36 mouse cellular contexts compared by ENCODE assay signal in genomic region chr7:126595890-126596289, GRCm38 (mm10). TPM values are rescaled to one million over a fixed set of nuclear protein-coding genes. Genes with fewer than 3 reads are reported as not detected.
"Had no signal": no experiment of that assay in that cellular context is flagged by ENCODE, and none has a peak within 500 bp of the region (broad histone marks: within the 10 kb centered on the region; RNA-seq: fewer than 3 reads in every experiment).

No protein-coding gene starts in this region.

- H3K27me3 ChIP-seq: embryonic facial prominence, embryonic 15.5 days; forebrain, embryonic 15.5 days had no signal

- H3K9ac ChIP-seq: embryonic facial prominence, embryonic 12.5 days; embryonic facial prominence, embryonic 13.5 days; embryonic facial prominence, embryonic 15.5 days; forebrain, embryonic 12.5 days; forebrain, embryonic 13.5 days; forebrain, embryonic 15.5 days; forebrain, postnatal 0 days had no signal

- H3K9me3 ChIP-seq: embryonic facial prominence, embryonic 10.5 days; embryonic facial prominence, embryonic 12.5 days; embryonic facial prominence, embryonic 13.5 days; embryonic facial prominence, embryonic 15.5 days; forebrain, embryonic 10.5 days; forebrain, embryonic 12.5 days; forebrain, embryonic 13.5 days; forebrain, embryonic 15.5 days had no signal

- DNase-seq: cerebellum, adult 8-10 months; cerebellum, adult 9-10 months; cerebellum, adult 9-11 months; cerebellum, postnatal 10 days; cerebellum, postnatal 14 days; cerebellum, postnatal 25 days; cerebellum, postnatal 36 days; embryo, embryonic 11 days; forebrain, postnatal 0 days; gastrocnemius, adult 2 months; gastrocnemius, postnatal 10 days; gastrocnemius, postnatal 14 days; gastrocnemius, postnatal 25 days; gastrocnemius, postnatal 36 days; heart, adult 11 months; heart, adult 18-20 months; heart, adult 2 months had no signal

- H3K4me1 ChIP-seq: embryonic facial prominence, embryonic 10.5 days; embryonic facial prominence, embryonic 12.5 days; embryonic facial prominence, embryonic 13.5 days; embryonic facial prominence, embryonic 15.5 days; forebrain, embryonic 10.5 days; forebrain, embryonic 12.5 days; forebrain, embryonic 13.5 days; forebrain, embryonic 15.5 days had no signal

- H3K27ac ChIP-seq: embryonic facial prominence, embryonic 10.5 days; embryonic facial prominence, embryonic 12.5 days; embryonic facial prominence, embryonic 13.5 days; embryonic facial prominence, embryonic 15.5 days; forebrain, embryonic 10.5 days; forebrain, embryonic 12.5 days; forebrain, embryonic 13.5 days; forebrain, embryonic 15.5 days; gastrocnemius, adult 2 months; heart, adult 2 months had no signal

- H3K36me3 ChIP-seq: embryonic facial prominence, embryonic 10.5 days; embryonic facial prominence, embryonic 12.5 days; embryonic facial prominence, embryonic 13.5 days; embryonic facial prominence, embryonic 15.5 days; forebrain, embryonic 10.5 days; forebrain, embryonic 12.5 days; forebrain, embryonic 15.5 days had no signal

- H3K4me2 ChIP-seq: embryonic facial prominence, embryonic 12.5 days; embryonic facial prominence, embryonic 13.5 days; embryonic facial prominence, embryonic 15.5 days; forebrain, embryonic 12.5 days; forebrain, embryonic 13.5 days; forebrain, embryonic 15.5 days had no signal

- ATAC-seq: forebrain, embryonic 13.5 days; forebrain, embryonic 14.5 days; forebrain, embryonic 15.5 days; forebrain, embryonic 16.5 days; forebrain, postnatal 0 days had no signal

- H3K4me3 ChIP-seq: embryonic facial prominence, embryonic 10.5 days; embryonic facial prominence, embryonic 12.5 days; embryonic facial prominence, embryonic 13.5 days; embryonic facial prominence, embryonic 15.5 days; erythroblast, embryonic 14.5 days; forebrain, embryonic 10.5 days; forebrain, embryonic 12.5 days; forebrain, embryonic 13.5 days; forebrain, embryonic 15.5 days; gastrocnemius, adult 2 months; heart, adult 2 months had no signal

RNA-seq across cellular contexts. Expression of gene Il27, which starts 1.1 kb away (rescaled TPM):
- total RNA-seq: forebrain, postnatal 0 days; gastrocnemius, adult 2 months; gastrocnemius, adult 8-10 months; gastrocnemius, postnatal 10 days; gastrocnemius, postnatal 14 days; gastrocnemius, postnatal 25 days; gastrocnemius, postnatal 36 days; gastrocnemius, postnatal 4 days; heart, adult 18-20 months; heart, adult 2 months had no signal
- polyA plus RNA-seq: cortical plate, adult 2 months; embryonic facial prominence, embryonic 10.5 days; embryonic facial prominence, embryonic 11.5 days; embryonic facial prominence, embryonic 12.5 days; embryonic facial prominence, embryonic 13.5 days; embryonic facial prominence, embryonic 14.5 days; embryonic facial prominence, embryonic 15.5 days; erythroblast, embryonic 14.5 days; forebrain, embryonic 10.5 days; forebrain, embryonic 11.5 days; forebrain, embryonic 12.5 days; forebrain, embryonic 13.5 days; forebrain, embryonic 14.5 days; forebrain, embryonic 15.5 days; forebrain, embryonic 16.5 days; forebrain, postnatal 0 days; frontal cortex, adult 2 months; gonadal fat pad, adult 2 months; heart, adult 2 months had no signal
